Mouse (Mus musculus): ENCODE results near the gene Adcy2. TPM values are rescaled to one million over a fixed set of nuclear protein-coding genes. Genes with fewer than 3 reads are reported as not detected.

Adcy2 gene
- polyA plus RNA-seq, 1 experiment from 2014 or later = 0.46 TPM

DNA sequence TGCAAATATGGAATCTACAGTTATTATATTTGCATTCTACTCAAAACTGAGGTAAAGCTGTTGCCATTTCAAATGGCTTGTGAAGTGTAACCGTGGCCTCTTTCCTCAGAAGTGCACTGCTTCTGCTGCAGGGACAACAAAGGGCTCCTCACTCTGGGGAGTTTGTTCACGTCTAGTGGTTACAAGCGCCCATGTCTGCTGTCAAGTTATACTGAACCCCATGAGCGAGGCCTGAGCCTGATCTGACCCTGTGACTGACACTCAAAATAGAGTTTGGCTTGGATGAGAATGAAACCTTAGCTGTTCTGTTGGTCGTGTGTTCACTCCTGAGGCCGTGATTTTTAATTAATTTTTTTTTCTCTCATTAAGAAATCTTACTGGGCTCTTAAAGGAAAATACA is 38.8 kb downstream of the Adcy2 start:
- no peaks in the 10 kb centered on the region for H3K27me3 ChIP-seq
- no peak overlapping the region for H3K4me2 ChIP-seq
- 54% methylated on average over 6 of the region's 6 CpGs for WGBS (ENCODE audit: insufficient replicate concordance)
- no peaks in the 10 kb centered on the region for H3K4me1 ChIP-seq (replicated peaks)
- no peak for ATAC-seq (ENCODE audit: insufficient read depth)
- no peaks in the 10 kb centered on the region for H3K9me3 ChIP-seq (replicated peaks)
- no peak overlapping the region for H3K4me3 ChIP-seq (replicated peaks)
- H3K27ac ChIP-seq (replicated peaks) = no peak overlapping the region
- no peaks in the 10 kb centered on the region for H3K36me3 ChIP-seq (replicated peaks)
- no peak overlapping the region for H3K9ac ChIP-seq

DNA sequence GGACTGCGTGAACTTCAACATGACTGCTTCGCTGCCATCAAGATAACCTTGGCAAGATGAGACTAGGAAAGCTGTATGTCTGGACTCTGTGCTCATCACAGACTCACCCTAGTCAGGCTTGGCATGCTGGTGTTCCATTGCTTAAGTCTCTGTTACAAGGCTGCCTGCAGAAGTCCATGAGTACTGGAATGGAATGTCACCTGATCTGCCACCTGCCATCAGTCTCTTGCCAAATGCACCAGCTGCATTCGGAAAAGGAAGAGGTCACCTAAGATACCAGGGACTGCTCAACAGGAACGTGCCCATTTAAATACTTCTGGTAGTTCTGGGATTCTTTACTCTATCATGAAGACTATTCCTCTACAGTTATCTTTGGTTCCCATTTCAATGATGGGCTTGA is 39.9 kb downstream of the Adcy2 start:
- Histone ChIP-seq H3K9me3 (replicated peaks) (no peaks in the 10 kb centered on the region), H3K4me2 (no peak overlapping the region), H3K4me1 (replicated peaks) (no peaks in the 10 kb centered on the region), H3K9ac (no peak overlapping the region), H3K27ac (replicated peaks) (no peak overlapping the region), H3K27me3 (no peaks in the 10 kb centered on the region), H3K36me3 (replicated peaks) (no peaks in the 10 kb centered on the region), H3K4me3 (replicated peaks) (no peak overlapping the region)
- no peak for ATAC-seq (ENCODE audit: insufficient read depth)
- 55% methylated on average over 4 of the region's 4 CpGs for WGBS (ENCODE audit: insufficient replicate concordance)

DNA sequence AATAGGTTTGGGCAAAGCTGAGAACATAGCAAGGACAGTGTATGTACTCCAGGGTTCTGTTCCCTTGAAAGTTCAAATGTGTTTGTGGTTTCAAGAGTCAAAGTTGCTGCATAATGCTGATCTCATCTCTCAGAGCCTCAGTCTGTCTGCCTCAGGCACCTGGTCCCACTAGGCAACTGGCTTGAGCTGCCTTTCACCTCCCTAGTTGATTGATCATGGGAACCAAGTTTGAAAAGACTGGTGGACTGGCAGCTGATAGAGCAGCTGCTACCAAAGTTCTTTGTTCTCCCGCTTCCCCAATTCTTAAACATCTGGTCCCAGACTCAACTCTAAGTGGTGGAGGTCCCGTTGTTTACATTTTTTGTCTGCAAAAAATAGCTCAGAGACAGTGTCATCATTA is 56.6 kb downstream of the Adcy2 start:
- no peak overlapping the region for H3K9ac ChIP-seq
- H3K4me2 ChIP-seq = no peak overlapping the region
- H3K4me1 ChIP-seq (replicated peaks) = no peaks in the 10 kb centered on the region
- 41% methylated on average over 2 of the region's 2 CpGs for WGBS (ENCODE audit: insufficient replicate concordance)
- H3K36me3 ChIP-seq (replicated peaks) = no peaks in the 10 kb centered on the region
- no peaks in the 10 kb centered on the region for H3K27me3 ChIP-seq
- no peaks in the 10 kb centered on the region for H3K9me3 ChIP-seq (replicated peaks)
- H3K4me3 ChIP-seq (replicated peaks) = no peak overlapping the region
- no peak overlapping the region for H3K27ac ChIP-seq (replicated peaks)
- no peak for ATAC-seq (ENCODE audit: insufficient read depth)

DNA sequence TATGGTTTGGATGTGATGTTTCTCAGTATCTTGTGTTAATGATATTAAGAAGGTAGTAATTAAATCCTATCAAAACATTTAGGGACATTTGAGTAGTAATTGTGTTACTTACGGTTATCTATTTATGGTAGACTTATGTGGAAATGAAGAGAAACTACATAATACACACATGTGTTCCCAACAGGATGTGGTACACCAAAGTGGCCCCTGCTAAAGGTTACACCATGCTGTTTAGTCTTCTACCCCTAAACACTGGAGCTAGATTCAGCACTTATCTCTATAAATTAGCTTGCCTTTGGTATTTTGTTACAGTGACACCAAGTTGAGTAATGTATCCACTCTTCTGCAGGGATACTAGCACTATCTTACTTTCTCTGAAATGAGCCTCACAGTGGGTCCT is 57.9 kb downstream of the Adcy2 start:
- no peaks in the 10 kb centered on the region for H3K4me1 ChIP-seq (replicated peaks)
- H3K9me3 ChIP-seq (replicated peaks) = no peaks in the 10 kb centered on the region
- no peak overlapping the region for H3K4me3 ChIP-seq (replicated peaks)
- no peak overlapping the region for H3K27ac ChIP-seq (replicated peaks)
- no peak for ATAC-seq (ENCODE audit: insufficient read depth)
- no peaks in the 10 kb centered on the region for H3K36me3 ChIP-seq (replicated peaks)
- WGBS (ENCODE audit: insufficient replicate concordance) = 51% methylated on average over 1 of the region's 1 CpGs
- no peak overlapping the region for H3K9ac ChIP-seq
- H3K27me3 ChIP-seq = no peaks in the 10 kb centered on the region
- no peak overlapping the region for H3K4me2 ChIP-seq

DNA sequence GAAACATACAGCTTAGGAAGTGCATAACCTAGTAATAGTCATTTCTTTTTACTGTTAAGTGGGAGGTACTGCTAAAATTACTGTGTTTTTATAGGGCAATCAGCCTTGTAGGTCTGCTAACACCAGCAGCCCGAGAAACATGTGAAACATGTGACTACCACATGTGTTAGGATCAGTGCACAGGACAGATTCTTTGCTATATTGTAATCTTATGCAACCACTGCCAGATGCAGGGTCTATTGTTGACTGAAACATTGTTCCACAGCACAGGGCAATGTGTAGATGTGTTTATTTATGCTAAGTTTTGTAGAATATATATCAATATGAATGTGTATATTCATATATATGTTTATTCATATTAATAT is 67.1 kb downstream of the Adcy2 start:
- 20% methylated on average over 1 of the region's 1 CpGs for WGBS (ENCODE audit: insufficient replicate concordance)
- no peak for ATAC-seq (ENCODE audit: insufficient read depth)
- H3K4me1 ChIP-seq (replicated peaks) = no peaks in the 10 kb centered on the region

DNA sequence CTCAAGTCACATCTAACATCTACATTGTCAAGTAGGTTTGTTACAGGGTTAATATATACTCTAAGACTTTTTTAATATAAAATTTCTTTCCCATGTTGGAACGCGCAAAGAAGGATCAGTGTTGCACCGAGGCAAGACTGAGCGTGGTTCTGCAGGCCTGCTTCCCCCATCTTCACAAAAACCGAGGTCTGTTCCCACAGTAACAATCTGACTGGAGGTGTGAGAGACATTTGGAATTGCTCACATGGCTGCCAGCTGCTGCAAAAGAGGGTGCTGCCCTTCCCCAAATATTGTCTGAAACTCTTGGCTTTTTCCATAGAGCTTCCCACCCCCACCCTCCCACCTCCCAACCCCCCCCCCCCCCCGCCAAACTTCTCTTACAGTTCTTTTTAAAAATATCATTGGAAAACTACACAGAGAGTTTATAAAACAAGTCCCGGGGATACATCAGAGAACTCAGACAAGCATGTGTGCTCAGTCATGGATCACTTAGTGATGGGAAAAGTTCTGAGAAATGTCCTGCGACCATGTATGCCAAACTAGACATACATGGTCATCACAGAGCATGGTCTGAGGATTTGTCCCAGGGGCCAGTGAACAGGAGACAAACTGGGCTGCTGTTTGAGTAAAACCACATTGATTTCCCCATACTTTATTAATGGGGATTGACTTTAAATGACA is 67.6 kb downstream of the Adcy2 start:
- no peak overlapping the region for H3K27ac ChIP-seq (replicated peaks)
- no peaks in the 10 kb centered on the region for H3K4me1 ChIP-seq (replicated peaks)
- no peaks in the 10 kb centered on the region for H3K9me3 ChIP-seq (replicated peaks)
- no peak overlapping the region for H3K9ac ChIP-seq
- WGBS (ENCODE audit: insufficient replicate concordance) = 71% methylated on average over 8 of the region's 8 CpGs
- H3K36me3 ChIP-seq (replicated peaks) = no peaks in the 10 kb centered on the region
- ATAC-seq (ENCODE audit: insufficient read depth) = no peak
- no peak overlapping the region for H3K4me2 ChIP-seq
- no peak overlapping the region for H3K4me3 ChIP-seq (replicated peaks)
- no peaks in the 10 kb centered on the region for H3K27me3 ChIP-seq

More for the DNA sequence above, 67.1 kb downstream of the Adcy2 start:
- H3K9ac ChIP-seq = no peak overlapping the region
- no peak overlapping the region for H3K4me3 ChIP-seq (replicated peaks)
- no peaks in the 10 kb centered on the region for H3K36me3 ChIP-seq (replicated peaks)
- no peaks in the 10 kb centered on the region for H3K9me3 ChIP-seq (replicated peaks)
- H3K27ac ChIP-seq (replicated peaks) = no peak overlapping the region
- no peaks in the 10 kb centered on the region for H3K27me3 ChIP-seq
- no peak overlapping the region for H3K4me2 ChIP-seq

DNA sequence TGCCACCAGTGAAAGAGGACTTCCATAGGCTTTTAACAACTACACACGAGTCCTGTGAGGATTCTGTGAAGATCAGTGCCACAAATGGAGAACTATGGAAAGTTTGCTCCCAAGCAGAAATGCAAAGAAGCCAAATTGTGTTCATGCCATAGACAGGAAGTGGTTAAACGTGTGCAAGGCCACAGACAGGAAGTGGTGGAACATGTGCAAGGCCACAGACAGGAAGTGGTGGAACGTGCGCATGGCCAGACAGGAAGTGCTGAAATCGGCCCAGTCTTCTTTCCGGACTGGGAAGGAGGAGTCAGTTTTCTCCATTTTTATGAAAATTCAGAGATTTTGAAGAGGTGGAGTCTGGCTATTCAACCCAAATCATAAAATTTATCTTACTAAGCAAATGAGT is 70.9 kb downstream of the Adcy2 start:
- no peak for ATAC-seq (ENCODE audit: insufficient read depth)
- Histone ChIP-seq H3K9me3 (replicated peaks) (no peaks in the 10 kb centered on the region), H3K27me3 (no peaks in the 10 kb centered on the region), H3K4me1 (replicated peaks) (no peaks in the 10 kb centered on the region), H3K27ac (replicated peaks) (no peak overlapping the region), H3K4me2 (no peak overlapping the region), H3K4me3 (replicated peaks) (no peak overlapping the region), H3K36me3 (replicated peaks) (no peaks in the 10 kb centered on the region), H3K9ac (no peak overlapping the region)
- WGBS (ENCODE audit: insufficient replicate concordance) = 26% methylated on average over 6 of the region's 6 CpGs

DNA sequence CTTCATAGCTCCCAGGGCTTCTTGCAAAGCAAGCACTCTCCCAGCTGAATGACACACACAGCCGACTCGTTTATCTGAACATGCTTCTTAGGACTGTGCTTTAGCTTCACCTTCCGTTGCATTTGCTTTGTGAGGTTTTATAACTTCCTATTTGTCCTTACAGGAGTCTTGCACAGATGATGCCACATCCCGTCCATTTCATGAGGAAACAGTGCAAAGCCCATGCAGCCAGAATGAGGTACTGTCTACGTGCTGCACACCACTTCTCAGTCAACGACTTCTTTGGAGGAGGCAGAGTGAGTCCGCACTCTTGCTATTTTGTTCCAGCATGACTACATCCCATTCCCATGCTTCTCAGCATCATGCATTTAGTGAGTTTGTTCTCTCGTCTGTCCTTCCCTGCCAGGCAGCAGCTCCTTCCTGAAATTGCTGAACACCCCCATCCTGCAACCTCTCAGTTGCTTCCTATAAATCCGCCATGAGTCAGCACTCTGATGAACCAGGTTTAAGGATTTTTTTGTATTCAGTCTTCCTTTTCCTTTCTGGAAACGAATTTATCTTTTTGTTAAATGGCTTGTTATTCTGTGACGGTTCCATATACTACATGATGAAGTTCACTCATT is 85.6 kb downstream of the Adcy2 start:
- no peak overlapping the region for H3K4me3 ChIP-seq (replicated peaks)
- 42% methylated on average over 11 of the region's 11 CpGs for WGBS (ENCODE audit: insufficient replicate concordance)
- ATAC-seq (ENCODE audit: insufficient read depth) = no peak
- H3K4me2 ChIP-seq = no peak overlapping the region
- H3K36me3 ChIP-seq (replicated peaks) = no peaks in the 10 kb centered on the region
- H3K27me3 ChIP-seq = no peaks in the 10 kb centered on the region
- no peaks in the 10 kb centered on the region for H3K9me3 ChIP-seq (replicated peaks)
- no peak overlapping the region for H3K27ac ChIP-seq (replicated peaks)
- no peak overlapping the region for H3K9ac ChIP-seq
- H3K4me1 ChIP-seq (replicated peaks) = no peaks in the 10 kb centered on the region

DNA sequence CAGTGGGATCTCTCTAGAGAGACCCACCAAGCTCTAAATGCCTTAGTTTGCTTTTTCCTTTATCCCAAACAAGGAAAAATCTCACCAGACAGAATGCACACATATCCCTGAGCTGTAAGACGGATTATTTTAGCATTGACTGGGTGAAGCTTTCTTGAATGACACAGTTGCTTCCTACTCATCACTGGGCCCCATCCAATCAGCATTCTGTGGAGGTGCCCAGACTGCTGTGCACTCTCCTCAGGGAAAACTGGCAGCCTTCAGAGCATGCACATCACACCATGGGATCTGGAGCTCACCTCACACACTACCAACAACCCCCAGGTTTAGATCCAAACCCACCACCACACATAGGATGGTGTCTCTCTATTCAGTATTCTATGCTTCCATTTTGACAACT is 92.7 kb downstream of the Adcy2 start:
- no peak for ATAC-seq (ENCODE audit: insufficient read depth)

DNA sequence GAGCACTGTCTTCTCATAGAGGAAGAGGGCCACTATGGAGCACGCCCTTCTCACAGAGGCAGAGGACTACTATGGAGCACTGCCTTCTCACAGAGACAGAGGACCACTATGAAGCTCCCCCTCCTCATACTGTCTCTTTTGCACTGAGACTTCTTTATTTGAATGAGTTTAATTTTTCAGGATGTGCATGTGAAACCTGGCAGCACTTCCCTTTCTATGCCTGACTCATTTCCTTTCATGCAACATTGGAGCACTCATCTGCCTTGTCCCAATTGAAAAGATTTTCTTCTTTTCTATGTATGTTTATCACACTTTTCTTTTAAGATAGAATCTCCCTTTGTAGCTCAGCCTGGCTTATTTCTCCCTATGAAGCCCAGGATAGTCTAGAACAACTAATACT is 96.6 kb downstream of the Adcy2 start:
- Histone ChIP-seq H3K4me2 (no peak overlapping the region), H3K27me3 (no peaks in the 10 kb centered on the region), H3K9ac (no peak overlapping the region), H3K27ac (replicated peaks) (no peak overlapping the region), H3K4me3 (replicated peaks) (no peak overlapping the region), H3K4me1 (replicated peaks) (no peaks in the 10 kb centered on the region), H3K9me3 (replicated peaks) (no peaks in the 10 kb centered on the region), H3K36me3 (replicated peaks) (no peaks in the 10 kb centered on the region)
- WGBS (ENCODE audit: insufficient replicate concordance) = 50% methylated on average over 1 of the region's 1 CpGs
- ATAC-seq (ENCODE audit: insufficient read depth) = no peak

More for the DNA sequence above, 92.7 kb downstream of the Adcy2 start:
- Histone ChIP-seq H3K4me2 (no peak overlapping the region), H3K9ac (no peak overlapping the region), H3K27me3 (no peaks in the 10 kb centered on the region), H3K36me3 (replicated peaks) (no peaks in the 10 kb centered on the region), H3K27ac (replicated peaks) (no peak overlapping the region), H3K4me3 (replicated peaks) (no peak overlapping the region), H3K9me3 (replicated peaks) (no peaks in the 10 kb centered on the region), H3K4me1 (replicated peaks) (no peaks in the 10 kb centered on the region)
- 38% methylated on average over 1 of the region's 1 CpGs for WGBS (ENCODE audit: insufficient replicate concordance)

DNA sequence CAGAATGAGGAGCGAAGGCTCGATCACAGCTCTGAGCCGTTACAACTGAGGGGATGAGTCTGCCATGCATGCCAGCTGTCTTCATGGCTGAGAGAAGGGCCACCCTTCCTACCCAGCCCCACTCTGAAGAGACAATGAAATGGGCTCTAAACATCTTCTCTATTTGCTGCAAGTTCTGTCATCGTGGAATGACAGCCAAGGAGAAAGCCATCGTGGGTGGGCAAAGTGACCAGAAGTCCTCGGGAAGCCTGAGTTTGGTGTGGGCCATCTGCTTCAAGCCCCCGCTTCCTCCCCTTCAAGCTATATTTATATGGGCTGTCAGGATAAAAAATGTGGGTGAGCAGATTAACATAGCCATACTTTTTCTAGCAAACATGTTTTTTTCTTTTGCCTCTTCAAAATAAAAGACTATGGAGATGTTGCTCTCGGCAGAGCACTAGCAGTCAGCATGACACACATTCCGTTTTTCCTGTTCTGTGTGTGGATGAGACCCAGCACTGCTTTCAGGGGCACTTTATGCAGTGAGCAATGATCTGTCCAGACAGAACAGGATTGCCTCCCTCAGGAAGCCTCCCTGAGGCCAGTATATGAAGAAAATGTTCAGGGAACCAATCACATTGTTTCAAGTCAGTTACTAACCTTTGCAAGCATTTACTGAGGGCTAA is 109.3 kb downstream of the Adcy2 start:
- Histone ChIP-seq H3K27ac (replicated peaks) (no peak overlapping the region), H3K4me2 (no peak overlapping the region), H3K36me3 (replicated peaks) (no peaks in the 10 kb centered on the region), H3K4me1 (replicated peaks) (no peaks in the 10 kb centered on the region), H3K9me3 (replicated peaks) (no peaks in the 10 kb centered on the region), H3K4me3 (replicated peaks) (no peak overlapping the region), H3K9ac (no peak overlapping the region), H3K27me3 (no peaks in the 10 kb centered on the region)
- 64% methylated on average over 9 of the region's 9 CpGs for WGBS (ENCODE audit: insufficient replicate concordance)
- no peak for ATAC-seq (ENCODE audit: insufficient read depth)
